Mouse (Mus musculus) liver, embryonic 14.5 days (tissue): ENCODE measurements around the gene Olfr374. TPM values are rescaled to one million over a fixed set of nuclear protein-coding genes. Genes with fewer than 3 reads are reported as not detected.
A peak's percentile ranks its signal among the peaks of the same experiment; 100 is the strongest.
"Not testable (repeated sequence)": the region's sequence is repeated elsewhere in the genome, so short reads cannot be mapped to it uniquely, and the experiment has no call there.

Experiments
- ATAC-seq: fragments of 200-750 bp; cut with Nextera tagmentation; 2 replicates; pipeline ENCODE4 v1.8.0; 2017; ENCODE audit warnings: moderate number of reproducible peaks, mild to moderate bottlenecking, moderate library complexity; ENCODE audit not compliant: insufficient read depth
- DNase-seq, 3 experiments: peaks; one replicate each; pipeline ENCODE4 v3.0.0-alpha.2; 2012 to 2013; ENCODE audit warnings: low read depth in 3 of 3, low spot score in 3 of 3
- H3K27ac ChIP-seq: fragments of 300-500 bp; sonication (generic); 2 replicates; pipeline ENCODE4 v1.5.1; 2014; ENCODE audit warnings: moderate library complexity, mild to moderate bottlenecking, control low read depth, inconsistent platforms
- H3K27me3 ChIP-seq: fragments of 300-500 bp; sonication (generic); 2 replicates; pipeline ENCODE4 v1.6.1; 2014; ENCODE audit warnings: mild to moderate bottlenecking, low read length, moderate library complexity; ENCODE audit not compliant: control insufficient read depth, insufficient read depth
- H3K36me3 ChIP-seq: fragments of 300-500 bp; sonication (generic); replicated peaks from 2 replicates; pipeline ENCODE4 v1.6.1; 2014; ENCODE audit warnings: low read depth; ENCODE audit not compliant: control insufficient read depth, insufficient read depth
- H3K4me1 ChIP-seq, 2 experiments: fragments of 200-500 bp in 1 of 2; fragments of 300-500 bp in 1 of 2; sonication (generic) in 1 of 2; replicated peaks; 2 replicates each; pipeline ENCODE4 v1.6.1; 2012 to 2014; ENCODE audit warnings: antibody characterized with exemption in 1 of 2, inconsistent platforms in 1 of 2, low read length in 1 of 2; ENCODE audit not compliant: control insufficient read depth in 2 of 2, insufficient read depth in 2 of 2
- H3K4me2 ChIP-seq: fragments of 300-500 bp; sonication (generic); 2 replicates; pipeline ENCODE4 v1.6.1; 2014; ENCODE audit warnings: low read depth, mild to moderate bottlenecking, control low read depth, moderate library complexity
- H3K4me3 ChIP-seq, 2 experiments: fragments of 200-500 bp in 1 of 2; fragments of 300-500 bp in 1 of 2; sonication (generic) in 1 of 2; 2 replicates each; pipeline ENCODE4 v1.5.1; 2012 to 2014; ENCODE audit warnings: low read depth in 2 of 2, low read length in 2 of 2, mild to moderate bottlenecking in 2 of 2, control low read depth in 1 of 2, inconsistent platforms in 1 of 2, moderate library complexity in 1 of 2; ENCODE audit not compliant: insufficient read depth in 1 of 2
- H3K9ac ChIP-seq: fragments of 300-500 bp; sonication (generic); replicated peaks from 2 replicates; pipeline ENCODE4 v1.6.1; 2014; ENCODE audit warnings: mild to moderate bottlenecking, control low read depth, moderate library complexity
- H3K9me3 ChIP-seq: fragments of 300-500 bp; sonication (generic); 2 replicates; pipeline ENCODE4 v1.6.1; 2016; ENCODE audit warnings: low read length, mixed read lengths; ENCODE audit not compliant: control insufficient read depth
- CTCF ChIP-seq: IDR thresholded peaks from 2 replicates; pipeline ENCODE4 v1.5.1; 2016; ENCODE audit warnings: antibody characterized with exemption, low read depth, control low read depth
- EP300 ChIP-seq: IDR thresholded peaks from 2 replicates; pipeline ENCODE4 v1.6.1; 2016; ENCODE audit warnings: antibody characterized with exemption, low read depth
- WGBS: fragments of 180-500 bp; shearing (Covaris S2); extraction: QIAGEN DNeasy Blood & Tissue Kit; methylation state at CpG from one replicate; pipeline ENCODE4 v1.1.7; 2014; ENCODE audit not compliant: insufficient replicate concordance; 5-methylcytosine and 5-hydroxymethylcytosine counted together
- polyA plus RNA-seq, 2 experiments: library from polyadenylated mRNA; depleted of rRNA in 1 of 2; stranded (reverse) in 1 of 2; unstranded in 1 of 2; fragments of >200 nt; fragmentation: Nextera tagmentation in 1 of 2; extraction: Ambion mirVana in 1 of 2; gene quantifications; 2 replicates each; pipeline versions ENCODE4 v1.2.1 to v1.2.3; 2012 to 2014

The Olfr374 gene
- polyA plus RNA-seq (2012; rRNA removed): not detected in 2 replicates
- not detected in 2 replicates for polyA plus RNA-seq (2014; fragmentation: Nextera tagmentation; extraction: Ambion mirVana)

GRCm38 (mm10) chr8:72106740-72107139 is at the start of gene Olfr374:
TSS of gene Olfr374 (plus strand) at chr8:72107040.
- Histone ChIP-seq H3K4me3 (no peak within 1 kb of the TSS), H3K4me1 (no peaks in the 10 kb centered on the region), H3K9me3 (no peaks in the 10 kb centered on the region), H3K27ac (no peak within 1 kb of the TSS), H3K36me3 (no peaks in the 10 kb centered on the region), H3K27me3 (no peaks in the 10 kb centered on the region), H3K4me2 (no peak within 1 kb of the TSS), H3K9ac (no peak within 1 kb of the TSS)
- no peak for ATAC-seq
- DNase-seq: no peak
- no peak for TF ChIP-seq CTCF
- TF ChIP-seq EP300: no peak
- 79% methylated on average over 3 of the region's 3 CpGs for WGBS

- not testable (repeated sequence) for H3K9me3 ChIP-seq, ATAC-seq, DNase-seq, H3K4me3 ChIP-seq, H3K4me2 ChIP-seq, H3K4me1 ChIP-seq, H3K27ac ChIP-seq, H3K27me3 ChIP-seq, H3K9ac ChIP-seq, H3K36me3 ChIP-seq
- 65% methylated on average over 3 of the region's 4 CpGs for WGBS
Observed at GRCm38 (mm10) chr8:72057643-72058042, 49.2 kb upstream of the Olfr374 start.

DNA sequence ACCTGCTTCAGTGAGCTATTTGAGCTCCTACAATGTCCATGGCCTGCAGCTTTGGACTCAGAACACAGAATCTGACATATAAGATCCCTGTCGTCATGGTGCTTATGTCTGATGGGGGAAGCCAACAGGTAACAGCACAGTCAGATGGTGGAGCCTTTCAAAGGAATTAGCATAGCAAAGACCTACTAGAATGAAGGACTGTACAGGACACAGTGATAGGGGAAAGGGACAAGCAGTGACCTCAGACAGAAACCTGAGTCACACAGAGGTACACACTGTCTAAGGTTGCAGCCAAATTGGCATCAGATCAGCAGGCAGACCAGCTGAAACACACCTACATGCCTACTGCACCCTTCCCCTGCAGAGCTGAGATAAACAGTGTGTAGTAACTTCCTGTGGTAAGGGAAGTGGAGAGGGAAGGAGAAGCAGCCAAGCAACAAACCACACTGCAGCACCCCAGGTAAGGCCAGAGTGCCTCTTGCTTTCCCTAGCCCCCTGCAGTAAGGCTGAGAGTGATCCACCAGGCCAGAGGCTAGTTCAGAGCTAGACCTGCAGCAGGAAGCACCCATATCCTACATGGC is 39.9 kb upstream of the Olfr374 start:
- not testable (repeated sequence) for H3K9ac ChIP-seq, H3K4me3 ChIP-seq, DNase-seq, H3K27ac ChIP-seq, H3K36me3 ChIP-seq, H3K27me3 ChIP-seq, H3K4me1 ChIP-seq, H3K9me3 ChIP-seq, ATAC-seq, H3K4me2 ChIP-seq
- 62% methylated on average over 1 of the region's 1 CpGs for WGBS

DNA sequence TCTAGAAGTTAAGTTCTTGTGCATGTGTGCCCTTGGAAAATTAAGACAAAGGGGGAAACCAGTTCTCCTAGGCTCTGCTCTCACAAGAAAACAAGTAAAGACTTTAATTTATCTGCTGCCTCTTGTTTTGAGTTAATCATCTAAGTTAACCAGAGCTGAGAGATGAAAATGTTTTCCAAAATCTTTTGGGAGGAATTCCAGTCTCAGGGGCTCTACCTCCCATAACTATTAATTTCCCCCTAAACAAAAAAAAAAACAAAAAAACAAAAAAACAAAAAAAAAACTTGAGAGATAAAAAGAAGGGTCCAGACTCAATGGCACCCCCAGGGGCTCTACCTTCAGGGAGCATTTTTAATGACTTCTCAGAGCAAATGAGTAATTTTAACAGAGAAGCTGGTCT is 24.0 kb upstream of the Olfr374 start, which contains the start of gene Olfr373:
Gene Olfr373 (plus strand): TSS at position 301 of the 400 bp plus-strand sequence.
- H3K9ac ChIP-seq, DNase-seq, H3K27ac ChIP-seq, ATAC-seq, H3K36me3 ChIP-seq, H3K27me3 ChIP-seq, H3K4me3 ChIP-seq, H3K4me2 ChIP-seq, H3K4me1 ChIP-seq, H3K9me3 ChIP-seq: not testable (repeated sequence)

DNA sequence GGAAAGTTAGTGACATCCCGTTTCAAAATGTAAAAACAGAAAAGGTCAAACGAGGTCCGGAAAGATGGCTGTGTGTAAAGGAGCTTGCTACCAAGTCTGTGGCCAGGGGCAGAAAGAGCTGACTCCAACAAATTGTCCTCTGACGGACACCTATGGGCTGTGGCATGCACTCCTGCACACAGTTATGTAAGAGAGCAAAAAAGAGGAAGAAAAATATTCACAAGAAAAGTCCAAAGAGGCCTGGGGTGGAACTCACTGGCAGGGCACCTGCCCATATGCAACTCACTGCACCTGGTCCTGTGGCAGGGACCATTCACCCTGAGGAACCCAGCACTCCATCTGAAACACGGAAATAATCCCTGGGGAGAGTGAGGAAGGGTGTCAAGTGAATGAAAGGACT is 22.1 kb upstream of the Olfr374 start:
- no peak overlapping the region for H3K27ac ChIP-seq
- no peaks in the 10 kb centered on the region for H3K9me3 ChIP-seq
- H3K36me3 ChIP-seq: no peaks in the 10 kb centered on the region
- no peaks in the 10 kb centered on the region for H3K4me1 ChIP-seq
- WGBS: 44% methylated on average over 5 of the region's 5 CpGs
- DNase-seq: no peak
- no peaks in the 10 kb centered on the region for H3K27me3 ChIP-seq
- no peak for TF ChIP-seq EP300
- no peak for TF ChIP-seq CTCF
- H3K9ac ChIP-seq: no peak overlapping the region
- H3K4me3 ChIP-seq: no peak overlapping the region
- no peak overlapping the region for H3K4me2 ChIP-seq
- no peak for ATAC-seq

GRCm38 (mm10) chr8:72087611-72088010 is 19.2 kb upstream of the Olfr374 start:
- H3K36me3 ChIP-seq, H3K27me3 ChIP-seq, H3K9ac ChIP-seq, H3K4me3 ChIP-seq, H3K4me2 ChIP-seq, DNase-seq, H3K27ac ChIP-seq, H3K9me3 ChIP-seq, ATAC-seq, H3K4me1 ChIP-seq: not testable (repeated sequence)
- 63% methylated on average over 3 of the region's 3 CpGs for WGBS
- peak; percentile 30; the same call in 1 of the 2 replicates for TF ChIP-seq CTCF

- H3K36me3 ChIP-seq, H3K27me3 ChIP-seq, H3K4me1 ChIP-seq, H3K4me2 ChIP-seq, H3K4me3 ChIP-seq, H3K9ac ChIP-seq, H3K27ac ChIP-seq, DNase-seq, ATAC-seq, H3K9me3 ChIP-seq: not testable (repeated sequence)
Observed at GRCm38 (mm10) chr8:72096721-72097120, 10.1 kb upstream of the Olfr374 start.

- not testable (repeated sequence) for H3K36me3 ChIP-seq, H3K27me3 ChIP-seq, DNase-seq, H3K27ac ChIP-seq, H3K4me1 ChIP-seq, H3K9ac ChIP-seq, H3K4me3 ChIP-seq, H3K4me2 ChIP-seq, H3K9me3 ChIP-seq
- 0 out of 2 replicates have a peak, but pooled peaks have one; percentile 21 for ATAC-seq
- 40% methylated on average over 6 of the region's 7 CpGs for WGBS
Observed at GRCm38 (mm10) chr8:72099377-72100103, 7.3 kb upstream of the Olfr374 start.
